Mouse (Mus musculus) WW6 (cell line): ENCODE data around the gene Selenoo.

ENCODE experiments used
- DNase-seq: peaks from one replicate; pipeline ENCODE4 v3.0.0-alpha.2; 2013; ENCODE audit warnings: low read depth, low spot score

The Selenoo gene

DNA sequence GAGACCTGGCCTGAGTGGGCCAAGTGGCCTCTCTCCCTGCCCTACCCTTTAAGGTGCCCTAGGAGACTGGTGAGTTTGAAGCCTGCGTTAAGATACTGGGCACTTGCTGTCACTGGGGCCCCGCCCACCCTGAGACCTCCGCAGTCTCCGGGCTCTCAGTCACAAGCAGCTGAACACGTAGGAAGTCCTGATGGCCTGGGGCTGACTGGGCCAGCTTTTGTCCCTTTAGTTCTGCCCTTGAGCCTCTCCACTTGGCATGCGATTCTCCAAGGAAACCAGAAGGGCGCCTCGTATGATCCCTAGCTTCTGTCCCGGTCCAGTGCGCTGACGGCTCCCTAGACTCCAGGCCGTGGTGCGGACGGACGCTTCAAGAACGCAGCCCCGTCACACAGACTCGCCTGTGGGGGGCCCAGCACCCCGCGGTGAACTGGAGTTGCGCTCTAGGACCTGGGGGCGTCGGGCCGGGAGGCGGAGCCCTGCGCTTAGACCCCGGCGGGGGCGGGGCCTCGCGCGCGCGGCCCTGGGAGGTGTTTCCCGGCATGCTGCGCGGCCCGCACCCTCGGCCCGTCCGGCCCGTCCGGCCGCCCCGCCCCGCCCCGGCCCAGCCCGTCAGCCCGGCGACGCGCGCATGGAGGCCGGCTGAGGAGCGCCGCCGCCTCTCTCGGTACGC is 13.3 kb upstream of the Selenoo start:
- no peak for DNase-seq

DNA sequence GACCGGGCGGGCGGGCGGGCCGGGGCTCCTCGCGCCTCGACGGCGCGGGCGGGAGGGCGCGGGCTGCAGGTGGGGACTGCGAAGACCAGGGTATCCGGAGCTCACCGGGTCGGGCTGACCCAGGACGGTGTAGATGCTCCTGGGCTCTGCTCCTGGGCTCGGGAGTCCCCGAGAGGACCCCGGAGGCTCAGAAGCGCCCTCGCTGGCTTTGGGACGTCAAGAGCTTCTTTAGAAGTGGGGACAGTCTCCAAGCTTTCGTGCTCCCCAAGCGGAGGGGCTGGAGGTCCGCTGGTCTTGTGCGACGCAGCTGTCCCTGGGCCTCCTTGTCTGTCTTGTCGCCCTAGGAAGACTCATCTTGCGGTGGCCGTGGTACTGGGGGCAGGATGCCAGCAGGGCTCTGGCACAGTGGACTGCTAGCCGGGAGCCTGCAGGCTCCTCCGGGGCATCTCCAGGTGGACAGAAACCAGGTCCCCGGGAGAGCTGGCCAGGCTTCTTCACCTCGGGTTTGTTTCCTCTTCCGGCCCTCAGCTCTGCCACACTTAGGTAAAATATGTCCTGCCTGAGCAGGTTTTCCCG is 12.6 kb upstream of the Selenoo start:
- DNase-seq, result no peak

DNA sequence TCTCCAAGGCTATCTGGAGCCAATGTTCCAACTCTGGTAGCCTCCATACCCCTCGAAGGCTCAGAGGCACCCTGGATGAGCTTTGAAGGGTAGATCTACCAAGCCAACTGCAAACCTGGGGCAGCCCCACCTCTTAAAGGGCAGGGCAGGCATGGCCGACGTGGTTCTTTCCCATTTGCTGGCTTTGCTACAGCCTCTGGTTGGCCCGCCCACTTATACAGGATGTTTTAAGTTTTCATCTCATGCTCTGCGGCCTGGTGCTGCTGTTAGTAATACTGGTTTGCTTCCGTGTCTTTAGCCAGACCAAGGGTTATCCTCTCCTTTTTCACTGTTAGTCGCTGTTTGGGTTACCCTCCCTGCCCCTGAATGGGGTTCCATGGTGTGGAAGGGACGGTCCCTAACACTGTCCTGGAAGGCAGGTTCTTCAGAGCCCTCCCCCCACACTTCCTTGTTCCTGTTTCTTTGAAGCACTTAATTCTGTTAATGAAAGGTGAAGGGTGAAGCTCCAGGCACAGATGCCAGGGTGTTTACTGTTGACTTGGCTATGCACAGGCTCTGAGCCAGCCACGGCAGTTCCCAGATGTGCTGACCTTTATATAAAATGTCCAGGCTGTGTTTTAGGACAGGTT is 10.6 kb upstream of the Selenoo start:
- no peak for DNase-seq

DNA sequence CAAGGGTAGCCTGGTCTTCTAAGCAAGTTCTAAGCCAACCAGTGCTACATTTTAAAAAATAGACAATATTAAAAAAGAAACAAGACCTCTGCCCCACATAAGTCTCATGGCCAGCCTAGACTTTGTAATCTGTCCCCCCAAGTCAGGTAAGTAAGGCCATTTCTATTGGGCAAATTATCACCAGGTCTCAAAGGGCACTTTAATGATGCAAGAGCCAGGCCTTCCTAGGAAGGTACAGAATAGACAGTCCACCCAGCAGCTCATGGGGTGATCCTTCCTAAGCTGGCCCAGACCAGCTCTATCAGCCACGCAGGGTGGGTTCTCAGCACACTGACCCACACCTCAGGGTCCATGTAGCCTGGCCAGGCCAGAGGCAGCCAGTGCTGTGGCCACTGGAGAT is 5.0 kb upstream of the Selenoo start:
- no peak for DNase-seq

DNA sequence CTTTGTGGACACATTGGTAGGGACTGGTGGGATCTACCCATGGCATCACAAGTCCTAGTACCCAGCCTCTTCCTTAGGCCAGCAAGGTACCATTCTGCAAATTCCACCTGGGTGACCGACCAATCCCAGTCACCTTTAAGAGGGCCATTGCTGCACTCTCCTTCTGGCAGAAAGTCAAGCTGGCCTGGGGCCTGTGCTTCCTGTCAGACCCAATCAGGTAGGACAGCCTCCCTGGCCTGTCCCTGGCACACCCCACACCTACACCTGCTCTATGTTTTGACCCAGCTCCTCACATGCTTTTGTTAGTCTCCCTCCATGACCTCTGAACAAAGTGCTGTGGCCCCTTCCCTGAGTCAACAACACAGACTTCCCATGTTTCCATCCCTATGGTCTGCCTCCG is 4.1 kb upstream of the Selenoo start:
- no peak for DNase-seq

DNA sequence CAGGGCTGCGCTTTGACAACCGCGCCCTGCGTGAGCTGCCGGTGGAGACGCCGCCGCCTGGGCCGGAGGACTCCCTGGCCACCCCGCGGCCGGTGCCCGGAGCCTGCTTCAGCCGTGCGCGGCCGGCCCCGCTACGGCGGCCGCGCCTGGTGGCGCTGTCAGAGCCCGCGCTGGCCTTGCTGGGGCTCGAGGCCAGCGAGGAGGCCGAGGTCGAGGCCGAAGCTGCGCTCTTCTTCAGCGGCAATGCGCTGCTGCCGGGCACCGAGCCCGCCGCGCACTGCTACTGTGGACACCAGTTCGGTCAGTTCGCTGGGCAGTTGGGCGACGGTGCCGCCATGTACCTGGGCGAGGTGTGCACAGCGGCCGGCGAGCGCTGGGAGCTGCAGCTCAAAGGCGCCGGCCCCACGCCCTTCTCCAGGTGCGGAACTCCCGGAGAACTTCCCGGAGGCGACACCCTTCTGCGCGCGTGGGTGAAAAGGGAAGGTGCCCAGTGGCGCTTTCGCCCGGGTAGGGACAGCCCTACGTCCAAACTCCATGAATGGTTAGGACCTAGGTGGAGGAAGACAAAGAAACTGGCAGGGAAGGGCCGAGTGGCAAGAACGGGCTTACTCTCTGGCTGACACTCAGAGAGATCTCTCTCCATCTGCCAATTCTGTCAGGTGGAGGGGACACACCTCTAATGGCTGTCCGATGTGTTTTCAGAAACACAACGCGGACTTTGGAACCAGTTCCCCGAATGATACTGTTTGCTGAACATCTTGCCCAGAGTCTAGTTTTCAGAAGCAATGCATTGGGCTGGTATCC is 566 bp downstream of the Selenoo start:
- no peak for DNase-seq

DNA sequence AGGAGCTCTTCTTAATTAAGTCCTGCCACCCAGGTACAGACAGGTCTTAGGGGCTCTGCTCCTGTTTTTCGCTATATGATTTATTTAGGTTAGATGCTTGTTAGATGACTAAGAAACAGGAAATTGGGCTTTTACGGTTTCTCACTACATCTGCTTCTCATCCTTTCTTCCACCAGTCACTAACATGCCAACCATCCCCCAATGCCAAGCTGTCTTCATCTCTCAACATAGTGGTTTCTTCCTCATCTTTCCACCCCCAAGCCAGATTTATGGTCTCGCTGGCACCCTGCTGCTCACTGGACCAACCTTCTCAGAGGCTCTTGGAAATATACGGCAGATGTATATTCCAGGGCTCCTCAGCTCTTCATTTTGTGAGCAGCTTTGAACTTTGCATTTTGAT is 1.8 kb downstream of the Selenoo start:
- DNase-seq, result no peak

DNA sequence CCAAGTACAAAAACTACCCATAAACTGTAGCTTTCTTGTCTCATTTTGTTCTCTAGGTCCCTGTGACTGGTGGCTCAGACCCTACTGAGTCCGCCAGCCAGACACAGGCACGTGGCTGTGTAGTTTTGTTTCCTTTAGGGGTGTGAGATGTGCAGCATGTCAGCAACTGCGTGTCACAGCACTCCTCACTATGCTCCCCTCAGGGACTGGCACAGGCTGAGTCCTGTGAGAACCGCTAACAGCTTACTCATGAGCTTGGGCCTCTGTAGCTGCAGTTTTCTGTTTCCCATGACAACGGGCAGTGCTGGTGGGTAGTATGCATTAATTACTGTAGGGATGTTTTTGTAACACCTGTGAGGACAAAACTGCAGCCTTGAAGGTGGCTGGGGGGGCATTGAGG is 3.3 kb downstream of the Selenoo start:
- no peak for DNase-seq

DNA sequence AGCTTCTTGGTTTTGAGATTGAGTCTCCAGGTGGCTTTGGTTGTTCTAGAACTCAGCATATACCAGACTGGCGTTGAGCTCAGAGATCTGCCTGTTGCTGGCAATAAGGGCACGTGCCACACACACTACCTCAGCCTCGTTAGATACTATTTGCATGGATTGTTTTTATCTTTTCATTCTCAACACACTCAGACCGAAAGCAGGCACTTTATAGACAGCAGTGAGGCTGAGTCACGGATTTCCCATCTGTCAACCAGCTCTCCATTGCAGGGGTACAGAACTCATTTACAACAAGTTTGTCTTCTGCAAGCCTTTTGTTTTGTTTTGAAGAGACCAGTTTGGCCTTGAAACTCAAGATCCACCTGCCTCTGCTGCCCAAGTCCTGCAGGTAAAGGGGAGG is 8.6 kb downstream of the Selenoo start:
- no peak for DNase-seq

DNA sequence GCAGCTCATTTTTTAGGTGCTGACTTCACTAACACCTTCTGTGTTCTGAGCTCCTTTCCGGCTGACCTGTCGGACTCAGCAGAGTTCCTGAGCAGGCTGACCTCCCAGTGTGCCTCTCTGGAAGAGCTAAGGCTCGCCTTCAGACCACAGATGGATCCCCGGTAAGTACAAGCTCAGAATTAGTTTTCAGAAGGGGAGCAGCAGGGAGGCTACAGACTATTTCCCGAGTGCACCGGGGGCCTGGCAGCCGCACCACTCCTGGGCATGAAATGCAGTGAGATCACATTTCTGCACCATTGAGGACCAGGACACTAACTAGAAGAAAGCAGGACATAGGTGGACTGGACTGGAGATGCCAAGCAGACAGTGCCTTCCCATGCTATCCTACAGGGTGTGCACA is 9.7 kb downstream of the Selenoo start:
- DNase-seq, result no peak

DNA sequence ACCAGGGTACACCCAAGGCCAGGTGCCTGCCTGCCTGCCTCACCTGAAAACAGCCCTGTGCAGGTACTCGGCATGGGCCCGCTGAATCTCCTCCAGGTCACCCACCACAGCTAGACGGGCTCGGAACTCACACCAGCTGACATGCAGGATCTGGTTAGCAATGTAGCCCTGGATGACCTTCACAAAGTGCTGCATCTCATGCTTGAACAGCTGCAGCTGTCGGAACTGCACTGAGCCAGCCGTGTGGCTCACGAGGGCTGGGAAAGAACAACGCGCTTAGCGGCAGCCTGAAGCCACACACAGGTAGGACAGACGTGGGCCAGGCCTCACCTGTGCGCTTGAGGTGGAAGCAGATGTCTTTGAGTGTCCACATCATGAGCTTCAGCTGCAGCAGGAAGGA is 11.9 kb downstream of the Selenoo start:
- no peak for DNase-seq

DNA sequence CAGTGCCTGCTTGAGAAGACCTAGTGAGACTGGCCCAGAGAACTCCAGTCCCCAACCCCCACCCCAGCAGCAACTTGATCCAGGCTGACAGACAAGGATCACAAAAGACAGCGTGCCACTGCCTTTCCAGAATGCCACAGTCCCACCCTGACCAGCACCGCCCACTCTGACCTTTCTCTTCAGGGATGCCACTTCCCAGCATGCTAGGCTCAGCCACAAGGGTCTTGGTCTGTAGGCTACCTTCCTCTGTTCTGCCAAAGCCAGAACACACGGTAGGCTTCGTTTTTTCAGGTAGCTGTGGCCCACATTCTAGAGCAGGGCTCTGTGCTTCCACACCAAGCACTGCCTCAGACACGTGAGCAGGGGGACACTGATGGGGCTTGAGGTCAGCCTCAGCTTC is 13.8 kb downstream of the Selenoo start:
- no peak for DNase-seq

DNA sequence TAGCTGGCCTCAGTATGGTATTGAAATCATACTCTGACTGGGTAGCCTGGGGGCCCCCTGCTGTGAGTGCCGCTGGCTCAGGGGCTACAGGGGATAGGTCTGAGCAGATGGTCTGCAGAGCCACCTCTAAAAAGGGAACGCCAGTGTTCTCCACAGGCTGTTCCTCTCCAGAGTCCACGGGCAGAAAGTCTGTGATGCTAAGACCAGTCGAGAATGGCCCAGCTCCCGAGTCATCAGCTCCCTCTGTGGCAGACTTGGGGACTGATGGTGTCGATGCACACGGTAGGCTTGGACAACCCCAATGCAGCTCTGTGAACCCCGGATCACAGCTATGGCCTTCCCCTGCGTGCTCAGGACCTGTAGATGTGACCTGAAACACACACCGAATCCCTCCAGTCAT is 15.0 kb downstream of the Selenoo start:
- no peak for DNase-seq

DNA sequence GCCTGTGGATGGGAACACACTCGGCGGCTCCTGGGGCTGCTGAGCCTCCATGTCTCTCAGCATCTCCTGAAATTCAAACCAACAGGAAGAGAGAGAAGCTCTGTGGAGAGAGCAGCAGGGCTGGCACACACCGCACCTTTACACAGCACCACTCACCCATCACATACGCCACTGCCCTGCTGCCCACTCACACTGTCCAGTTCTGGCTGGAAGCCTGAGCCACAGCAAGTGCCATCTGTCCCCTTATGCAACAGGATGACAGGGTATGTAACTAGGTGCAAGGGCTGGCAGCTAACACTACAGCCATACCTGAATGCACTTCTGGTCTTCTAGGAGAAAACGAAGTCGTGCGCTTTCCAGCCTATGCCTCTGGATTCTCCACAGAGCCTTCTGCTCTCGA is 15.5 kb downstream of the Selenoo start:
- no peak for DNase-seq

DNA sequence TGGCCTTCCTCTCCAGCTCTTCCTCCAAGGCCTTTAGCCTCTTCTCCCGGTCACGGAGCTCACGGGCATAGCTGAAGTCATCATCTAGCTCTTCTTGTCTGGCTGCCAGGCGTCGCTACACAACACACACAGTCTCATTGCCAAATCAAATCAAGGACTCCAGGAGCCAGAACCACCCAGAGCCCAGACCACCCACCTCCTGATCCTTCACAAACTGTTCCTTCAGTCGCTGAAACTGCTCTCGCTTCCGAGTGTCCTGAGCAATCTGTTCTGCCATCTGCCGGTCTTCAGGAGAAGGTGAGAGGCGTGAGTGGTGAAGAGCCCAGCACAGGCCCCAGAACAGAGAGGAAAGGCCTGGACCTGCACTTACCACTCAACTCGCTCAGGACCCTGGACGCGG is 17.2 kb downstream of the Selenoo start:
- no peak for DNase-seq

DNA sequence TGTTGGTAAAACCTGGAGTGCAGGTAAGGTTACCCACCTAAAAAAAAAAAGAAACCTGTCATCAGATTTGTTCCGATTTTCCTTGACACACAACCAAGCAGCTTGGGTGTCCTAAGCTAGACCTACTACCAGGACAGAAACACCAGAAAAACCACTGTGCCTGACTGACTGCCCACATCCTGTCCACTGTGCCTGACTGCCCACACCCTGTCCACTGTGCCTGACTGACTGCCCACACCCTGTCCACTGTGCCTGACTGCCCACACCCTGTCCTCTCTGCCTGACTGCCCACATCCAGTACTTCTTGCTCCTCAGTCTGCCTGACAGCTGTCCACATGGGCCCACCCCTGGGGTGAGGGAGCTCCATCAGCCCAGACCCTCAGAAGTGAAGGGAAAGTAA is 18.1 kb downstream of the Selenoo start:
- no peak for DNase-seq

DNA sequence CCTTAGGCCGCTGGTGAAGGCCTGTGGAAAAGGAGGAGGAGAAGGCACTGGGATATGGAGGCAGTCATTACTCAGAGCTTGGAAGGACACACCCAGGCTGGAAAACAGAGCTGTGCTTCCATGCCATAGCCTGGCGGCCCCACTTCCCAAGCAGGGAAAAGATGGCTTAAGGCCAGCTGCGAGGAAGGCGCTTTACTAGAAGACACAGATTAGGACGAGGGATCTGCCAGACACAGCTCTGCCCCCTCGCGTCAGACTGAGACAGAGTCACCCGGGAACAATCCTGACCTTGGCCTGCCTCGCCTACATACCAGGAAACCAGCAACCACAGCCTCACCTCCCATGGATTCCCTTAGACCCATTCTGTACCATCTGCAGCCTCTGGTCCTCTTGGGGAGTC is 21.3 kb downstream of the Selenoo start:
- no peak for DNase-seq

DNA sequence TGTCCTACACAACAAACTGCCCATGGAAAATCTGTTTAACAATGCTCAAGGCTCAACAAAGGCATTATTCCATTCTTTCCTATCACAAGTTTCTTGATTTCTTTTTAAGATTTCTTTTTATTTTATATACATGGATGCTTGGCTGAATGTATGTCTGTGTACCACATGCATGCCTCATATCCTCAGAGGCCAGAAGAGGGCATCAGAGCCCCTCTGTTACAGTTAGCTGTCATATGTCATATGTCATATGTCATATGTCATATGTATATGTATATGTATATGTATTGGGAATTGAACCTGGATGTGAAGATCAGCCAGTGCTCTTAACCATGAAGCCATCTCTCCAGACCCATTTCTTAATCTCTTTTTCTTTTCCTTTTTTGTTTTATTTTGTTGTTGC is 29.1 kb downstream of the Selenoo start:
- no peak for DNase-seq

DNA sequence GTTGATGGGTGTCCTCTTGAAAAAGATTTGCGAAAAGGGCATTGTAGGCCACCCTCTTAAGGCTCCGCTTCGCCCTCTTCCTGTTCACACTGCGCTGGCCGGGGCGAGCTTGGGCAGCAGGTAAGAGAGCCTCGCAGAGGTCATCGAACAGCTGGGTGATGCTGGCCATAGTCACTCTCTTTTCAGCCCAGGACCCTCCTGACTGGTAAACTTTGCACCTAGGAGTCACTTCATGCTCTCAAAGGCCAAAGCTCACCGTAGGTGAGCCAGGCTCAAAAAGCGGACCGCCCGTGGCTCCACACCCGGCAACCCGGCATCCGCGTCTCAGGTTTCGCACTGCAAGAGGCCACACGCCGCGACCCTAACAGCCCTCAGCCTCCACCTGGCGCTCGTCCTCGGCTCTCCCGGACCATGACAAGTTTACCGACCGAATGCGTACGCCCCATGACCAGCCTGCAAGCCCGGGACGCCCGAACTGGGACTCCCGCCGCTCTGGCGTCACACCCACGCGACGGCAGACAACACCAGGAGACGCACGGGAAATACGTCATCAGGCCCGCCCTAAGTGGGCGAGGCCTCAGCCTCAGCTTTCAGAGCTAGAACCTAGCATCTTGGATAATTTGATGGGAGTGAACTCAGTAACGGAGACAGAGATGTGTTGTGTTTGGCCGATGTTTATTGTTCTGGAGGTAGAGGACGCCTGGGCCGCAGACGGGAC is 33.9 kb downstream of the Selenoo start, which contains the start of gene Tubgcp6:
TSS of gene Tubgcp6 (minus strand) at position 464 of the 718 bp plus-strand sequence.
- DNase-seq, result peak; percentile 80

DNA sequence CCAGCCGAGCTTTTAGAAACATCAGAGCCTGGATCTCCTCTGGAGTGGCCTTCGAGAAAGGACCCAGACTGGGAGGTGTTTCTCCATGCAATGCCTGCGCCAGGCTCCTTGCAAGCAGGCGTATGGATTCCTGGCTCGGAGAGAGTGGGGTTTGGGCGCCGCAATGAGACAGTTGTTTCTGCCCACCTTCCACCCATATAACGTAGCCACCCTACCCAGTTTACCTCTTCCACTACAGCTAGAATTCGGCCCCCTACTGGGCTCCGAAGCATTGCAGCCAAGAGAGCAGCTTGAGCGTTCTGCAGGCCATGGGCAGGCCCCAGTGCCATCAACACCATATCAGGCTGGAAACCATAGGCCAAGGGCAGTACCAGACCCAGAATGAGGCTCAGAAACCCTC is 34.7 kb downstream of the Selenoo start:
- no peak for DNase-seq

DNA sequence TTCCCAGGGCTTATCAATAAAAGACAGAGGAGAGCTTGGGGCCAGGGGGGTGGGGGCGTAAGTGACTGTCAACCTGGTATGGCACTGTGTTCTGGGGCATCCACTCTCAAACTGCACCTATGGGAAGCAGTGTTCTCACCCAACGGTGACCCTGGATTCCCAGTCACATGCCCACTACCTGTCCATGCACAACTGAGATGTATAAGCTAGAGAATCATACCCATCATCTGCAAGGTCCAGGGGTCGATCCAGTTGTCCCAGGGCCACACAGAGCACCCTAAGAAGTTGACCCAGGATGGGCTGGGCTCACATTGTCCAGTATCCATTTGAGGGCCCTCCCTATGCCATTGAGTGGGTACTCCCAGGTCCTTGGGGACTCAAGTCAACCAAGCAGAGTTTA is 35.4 kb downstream of the Selenoo start:
- no peak for DNase-seq

DNA sequence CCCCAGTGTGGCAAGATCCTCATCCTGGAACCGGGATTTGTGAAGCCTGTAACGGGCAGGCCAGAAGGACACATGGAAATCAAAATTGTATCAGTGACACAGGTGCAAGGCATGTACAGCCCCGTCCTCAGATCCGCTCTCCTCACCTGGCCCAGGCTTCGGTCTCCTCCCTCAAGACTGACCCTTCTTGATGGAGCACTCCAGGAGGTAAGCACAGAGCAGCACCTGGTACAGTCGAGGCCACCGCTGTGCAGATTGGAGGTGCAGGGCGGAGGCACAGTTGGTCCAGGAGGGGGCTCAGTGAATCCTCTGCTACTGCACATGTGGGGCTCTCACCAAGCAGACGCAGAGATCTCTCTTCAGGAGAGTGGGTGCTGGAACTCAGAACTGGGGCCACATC is 36.5 kb downstream of the Selenoo start:
- no peak for DNase-seq
